Mouse (Mus musculus) mammary gland, adult 2 months (tissue): ENCODE results near the gene Inhba. TPM values are rescaled to one million over a fixed set of nuclear protein-coding genes. Genes with fewer than 3 reads are reported as not detected.

ENCODE experiments used
- polyA plus RNA-seq: library from polyadenylated mRNA; depleted of rRNA; stranded (reverse); fragments of >200 nt; gene quantifications from 2 replicates; pipeline ENCODE4 v1.2.3, GENCODE M21; 2012; ENCODE audit warnings: low replicate concordance; rRNA removed

Gene Inhba
- polyA plus RNA-seq, result 0.08 and 0.29 TPM in 2 replicates

GRCm38 (mm10) chr13:16011372-16012242 lies at the start of gene Inhba:
TSS of gene Inhba (plus strand) at chr13:16011851.

